Mouse (Mus musculus) embryo, embryonic 11 days (tissue): Measurements from ENCODE around the gene Zp1.

Source experiments
- DNase-seq: peaks from one replicate; pipeline ENCODE4 v3.0.0-alpha.2; 2015

Gene Zp1

DNA sequence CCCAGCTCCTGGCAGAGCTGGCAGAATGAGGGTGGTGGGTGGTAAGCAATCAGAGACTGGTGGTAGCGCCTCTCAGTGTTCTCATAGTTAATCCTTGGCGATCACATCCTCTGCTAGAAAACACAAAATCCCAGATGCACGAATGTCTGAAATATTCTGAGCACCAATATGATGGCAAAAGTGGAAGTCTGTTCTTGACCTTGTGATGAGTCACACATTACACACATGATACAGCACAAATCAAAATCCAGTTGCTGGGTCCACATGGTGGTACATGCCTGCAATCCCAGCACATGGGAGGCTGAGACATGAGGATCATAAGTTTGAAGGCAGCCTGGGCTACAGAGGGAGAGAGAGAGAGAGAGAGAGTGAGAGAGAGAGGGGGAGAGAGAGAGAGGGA, 626 bp upstream of the Zp1 start:
- DNase-seq = no peak

DNA sequence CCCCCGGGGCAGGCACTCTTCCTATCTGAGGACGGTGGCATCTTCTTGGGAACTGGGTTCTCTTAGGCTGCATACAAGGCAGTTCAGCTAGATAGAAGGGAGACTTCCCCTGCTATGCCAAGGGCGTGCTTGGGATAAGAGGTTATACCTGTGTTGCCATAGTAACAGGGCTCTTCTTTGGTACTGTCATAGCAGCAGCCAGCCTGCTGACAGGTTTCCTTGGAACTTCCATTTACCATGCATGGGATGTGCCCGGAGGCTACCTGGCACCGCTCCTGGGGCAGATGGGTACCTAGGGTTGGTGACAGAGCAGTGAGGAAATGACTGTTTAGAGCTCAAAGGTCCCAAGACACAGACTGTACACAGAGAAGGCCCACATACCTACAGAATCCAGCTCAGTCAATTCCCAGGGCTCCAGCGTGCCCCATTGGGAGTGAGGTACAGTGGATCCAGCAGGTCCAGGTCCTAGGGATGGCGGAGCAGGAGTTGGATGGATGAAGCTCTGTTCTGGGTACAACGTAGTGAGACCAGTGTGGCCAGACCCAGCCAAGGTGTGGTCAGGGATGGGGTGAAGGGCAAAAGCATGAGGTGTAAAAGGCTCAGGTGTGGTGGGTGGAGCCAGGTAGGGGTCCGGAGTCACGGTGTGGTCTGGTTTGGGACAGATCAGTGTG, 2.0 kb downstream of the Zp1 start:
- no peak for DNase-seq

DNA sequence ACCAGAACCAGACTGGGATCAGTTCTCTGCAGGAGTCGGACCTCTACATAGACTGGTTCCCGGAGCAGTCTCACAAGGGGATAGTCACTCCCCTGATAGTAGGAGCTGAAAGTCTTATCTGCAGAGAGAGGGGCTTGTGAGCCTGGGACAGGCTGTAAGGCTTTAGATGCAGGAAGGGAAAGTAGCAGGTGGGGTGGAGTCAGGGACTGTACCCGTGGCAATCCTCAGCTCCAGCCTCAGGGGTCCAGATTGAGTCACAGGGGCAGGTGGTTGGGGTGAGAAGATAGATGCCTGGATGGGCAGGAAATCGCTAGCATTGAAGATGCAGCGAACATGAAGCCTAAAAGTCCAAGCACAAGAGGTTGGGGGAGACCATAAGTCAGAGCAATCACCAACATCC, 3.9 kb downstream of the Zp1 start:
- DNase-seq = no peak

DNA sequence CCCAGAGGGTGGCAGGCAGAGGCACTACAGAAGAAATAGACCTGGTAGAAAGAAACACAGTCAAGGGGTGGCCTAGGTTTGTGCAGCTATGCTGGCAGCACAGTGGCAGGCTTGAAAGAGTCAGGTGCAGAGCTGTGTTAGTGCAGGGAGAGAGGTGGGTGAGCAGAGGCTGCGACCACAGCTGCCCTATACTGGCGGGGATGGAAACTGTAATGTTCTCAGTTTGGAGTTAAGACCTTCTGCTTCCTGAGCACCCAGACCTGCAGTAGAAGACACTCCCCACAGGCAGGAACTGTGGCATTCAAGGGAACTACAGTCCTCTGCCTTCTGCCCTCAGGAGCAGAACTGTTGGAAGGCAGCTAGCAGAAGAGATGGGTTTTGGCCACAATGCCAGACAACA, 5.6 kb downstream of the Zp1 start:
- no peak for DNase-seq

DNA sequence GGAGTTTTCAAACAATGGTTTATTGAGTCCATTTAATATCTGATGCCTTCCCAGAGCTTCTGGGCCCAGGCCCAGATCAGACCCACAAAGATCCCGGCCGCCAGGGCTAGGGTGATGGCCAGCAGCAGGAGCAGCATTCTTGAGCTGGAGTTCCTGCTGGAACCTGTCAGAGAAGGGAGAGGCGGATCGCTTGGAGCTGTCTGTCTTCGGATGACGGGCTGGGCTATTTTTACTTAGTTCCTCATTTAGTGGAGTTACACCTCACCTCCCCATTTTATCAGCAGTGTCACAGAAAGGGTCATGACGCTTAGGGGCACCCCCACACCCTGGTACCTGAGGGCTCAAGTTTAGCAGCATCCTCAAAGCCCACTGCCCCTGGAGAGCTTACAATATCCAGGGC, 6.1 kb downstream of the Zp1 start:
- no peak for DNase-seq

DNA sequence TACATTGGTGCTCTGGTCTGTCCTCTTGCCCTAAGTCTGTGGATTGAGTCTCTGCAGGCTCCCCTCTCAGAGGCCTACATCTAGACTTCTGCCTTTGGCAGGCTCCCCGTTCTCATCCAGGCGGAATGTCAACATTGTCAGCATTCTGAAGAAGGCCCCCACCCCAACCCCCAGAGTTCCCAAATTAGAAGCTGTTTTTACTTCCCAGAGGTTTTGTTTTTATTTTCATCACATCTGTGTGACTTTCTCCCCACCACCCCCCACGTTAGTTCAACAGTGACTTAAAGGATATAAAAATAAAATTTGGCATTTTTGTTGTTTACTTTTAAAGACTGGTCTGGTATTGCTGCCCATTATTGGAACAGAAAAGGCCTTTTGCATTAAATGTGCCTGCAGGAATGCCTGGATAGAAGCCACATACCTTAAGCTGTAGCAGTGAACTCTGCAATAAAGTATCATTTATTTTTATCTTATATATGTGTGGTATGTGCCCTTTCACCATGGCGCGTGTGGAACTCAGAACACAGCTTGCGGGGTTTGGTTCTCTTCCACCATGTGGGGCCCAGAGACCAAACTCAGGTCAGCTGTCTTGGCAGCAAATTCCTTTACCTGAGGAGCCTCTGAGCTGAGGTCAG, 11.2 kb downstream of the Zp1 start:
- no peak for DNase-seq

DNA sequence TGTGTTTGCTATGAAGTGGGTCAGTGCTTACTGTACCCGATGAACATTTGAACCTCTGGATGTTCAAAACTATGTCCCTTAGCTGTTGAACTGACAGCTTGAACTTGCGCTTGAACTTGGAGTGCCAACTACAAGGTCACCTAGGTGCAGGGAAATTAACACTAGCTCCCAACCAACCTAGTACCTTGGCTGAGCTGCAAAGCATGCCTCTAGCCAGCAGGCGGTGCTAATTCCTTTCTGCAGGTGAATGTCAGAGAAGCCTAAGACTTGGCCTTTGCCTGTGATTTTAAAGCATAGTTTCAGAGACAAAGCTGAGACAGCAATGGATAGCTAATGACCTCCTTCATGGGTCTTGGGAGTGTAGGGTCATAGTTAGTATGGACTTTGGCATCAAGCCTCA, 12.5 kb downstream of the Zp1 start:
- peak; percentile 68 for DNase-seq

DNA sequence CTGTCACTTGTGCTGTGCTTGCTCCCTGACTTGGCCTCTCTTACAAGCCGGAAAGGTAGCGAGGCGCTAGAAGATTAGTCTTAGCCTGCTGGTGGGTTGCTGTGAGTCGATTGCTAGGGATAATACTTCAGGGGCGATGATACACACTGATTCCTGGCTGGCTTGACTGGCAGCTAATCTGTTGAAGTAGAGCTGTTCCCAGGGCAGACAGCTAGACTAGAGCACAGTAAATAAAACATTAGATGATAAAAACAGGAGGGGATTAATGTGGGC, 14.8 kb downstream of the Zp1 start:
- DNase-seq = no peak

DNA sequence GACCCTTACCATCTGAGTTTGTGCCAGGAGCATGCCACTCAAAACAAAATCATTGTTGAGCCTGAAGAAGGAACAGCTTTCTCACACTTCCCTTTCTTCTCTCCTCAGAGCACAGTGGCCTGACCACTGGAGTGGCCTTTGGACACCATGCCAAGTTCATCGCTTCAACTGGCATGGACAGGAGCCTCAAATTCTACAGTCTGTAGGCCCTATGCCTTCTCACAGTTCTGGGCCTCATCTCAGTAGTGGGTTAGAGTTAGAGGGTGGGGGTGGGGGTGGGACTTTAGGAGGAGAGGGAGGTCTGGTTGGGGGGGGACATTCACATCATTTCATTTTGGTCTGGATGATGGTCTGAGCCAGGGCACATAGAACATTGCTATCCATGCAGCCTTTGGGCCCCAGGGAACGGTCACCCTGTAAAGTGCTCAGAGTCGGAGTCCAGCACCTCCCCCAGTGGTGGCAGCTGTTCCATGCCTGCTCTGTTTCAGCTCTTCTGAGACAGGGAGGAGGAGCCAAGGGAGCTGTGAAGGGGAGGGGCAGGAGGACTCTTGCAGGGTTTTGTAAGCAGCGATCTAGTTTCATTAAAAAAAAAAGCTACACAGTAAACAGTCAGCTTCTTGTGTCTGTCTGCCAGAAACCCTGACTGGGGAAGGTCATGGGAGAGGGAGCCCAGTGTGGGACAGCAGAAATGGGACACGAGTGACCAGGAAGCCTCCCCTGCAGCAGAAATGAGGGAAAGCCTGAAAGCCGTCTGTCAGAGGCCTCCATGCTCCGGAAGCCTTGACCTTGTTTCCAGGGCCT, 15.3 kb downstream of the Zp1 start:
- no peak for DNase-seq

DNA sequence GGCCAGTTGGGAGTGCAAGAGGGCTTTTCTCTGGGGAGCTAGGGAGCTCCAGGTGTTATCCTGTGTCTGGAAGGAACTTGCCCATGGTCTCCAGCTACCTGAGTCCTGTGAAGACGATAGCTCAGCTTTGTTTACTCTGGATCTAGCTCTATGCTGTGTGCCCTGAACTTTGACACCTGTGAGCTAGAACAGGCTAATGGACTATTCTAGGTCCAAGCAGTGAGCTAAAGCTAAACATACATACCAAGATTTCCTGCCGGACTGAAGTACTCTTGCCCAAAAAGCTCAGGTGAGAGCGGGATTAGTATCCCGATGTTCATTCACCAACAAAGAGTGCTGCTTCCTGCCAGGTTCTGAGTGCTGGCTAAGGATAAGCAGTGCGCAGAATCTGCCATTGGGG, 15.9 kb downstream of the Zp1 start:
- DNase-seq = no peak

DNA sequence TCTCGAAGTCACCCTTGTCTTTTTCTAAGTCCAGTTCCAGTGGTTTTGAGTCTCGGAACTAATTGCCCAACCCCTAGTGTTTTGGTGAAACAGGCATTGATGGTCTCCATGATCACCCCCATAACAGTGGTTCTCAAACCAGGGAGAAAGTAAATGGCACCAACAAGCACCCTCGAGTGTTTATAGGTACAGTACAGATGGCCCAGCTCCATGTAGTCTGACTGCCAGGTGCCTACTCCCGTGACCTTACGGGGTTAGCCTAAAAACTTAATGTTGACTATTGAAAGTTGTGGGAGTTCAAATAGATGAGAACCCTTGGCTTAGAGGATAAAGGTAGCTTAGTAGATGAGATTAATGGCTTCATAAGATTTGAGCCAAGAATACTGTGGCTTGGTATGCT, 19.4 kb downstream of the Zp1 start:
- no peak for DNase-seq

DNA sequence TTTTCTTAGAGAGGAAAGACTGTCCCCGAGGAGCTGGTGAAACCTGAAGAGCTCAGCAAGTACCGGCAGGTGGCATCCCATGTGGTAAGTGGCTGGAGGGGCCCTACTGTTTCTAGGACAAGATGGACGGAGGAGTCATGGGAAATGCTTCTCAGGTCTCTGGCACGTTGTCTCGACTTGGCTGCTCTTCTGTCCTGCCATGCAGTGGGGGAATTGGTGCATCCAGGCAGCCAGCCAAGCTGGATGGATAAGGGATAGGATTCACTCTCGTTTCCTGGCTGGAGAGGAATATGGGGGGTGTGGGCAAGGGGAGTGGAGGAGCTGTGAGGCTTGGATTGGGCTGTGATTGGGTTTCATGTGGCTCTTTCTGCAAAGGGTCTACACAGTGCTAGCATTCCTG, 20.1 kb downstream of the Zp1 start:
- DNase-seq = no peak

DNA sequence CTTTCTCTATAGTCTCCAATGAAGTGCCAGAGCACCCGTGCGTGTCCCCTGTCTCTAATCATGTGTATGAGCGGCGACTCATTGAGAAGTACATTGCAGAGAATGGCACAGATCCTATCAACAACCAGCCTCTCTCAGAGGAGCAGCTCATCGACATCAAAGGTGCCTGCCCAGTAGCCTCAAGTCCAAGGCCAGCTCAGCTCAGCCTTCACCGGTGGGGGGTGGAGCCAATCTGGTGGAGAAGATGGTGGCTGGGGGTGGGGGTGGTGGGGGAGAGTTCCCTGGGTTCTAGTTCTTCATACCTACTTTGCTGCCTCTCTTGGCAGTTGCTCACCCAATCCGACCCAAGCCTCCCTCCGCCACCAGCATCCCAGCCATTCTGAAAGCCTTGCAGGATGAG, 22.9 kb downstream of the Zp1 start:
- no peak for DNase-seq

DNA sequence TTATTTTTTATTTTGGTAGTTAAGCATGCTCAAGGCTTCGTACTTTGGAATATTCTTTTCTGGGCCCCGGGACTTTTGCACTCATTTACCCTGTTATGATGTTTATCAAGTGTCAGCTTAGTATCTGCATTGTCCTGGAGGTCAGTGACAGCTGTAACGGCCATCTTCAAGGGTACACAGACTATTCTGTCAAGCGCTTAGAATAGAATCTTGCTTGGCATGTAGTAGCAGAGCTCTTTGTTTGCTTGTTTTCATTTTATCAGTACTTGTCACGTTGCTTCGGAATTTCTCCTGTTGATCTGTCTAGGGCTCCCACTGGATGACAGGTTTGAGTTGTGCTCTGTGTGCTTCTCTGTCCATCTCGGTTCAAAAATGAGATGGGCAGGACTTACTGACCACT, 23.6 kb downstream of the Zp1 start:
- DNase-seq = no peak

DNA sequence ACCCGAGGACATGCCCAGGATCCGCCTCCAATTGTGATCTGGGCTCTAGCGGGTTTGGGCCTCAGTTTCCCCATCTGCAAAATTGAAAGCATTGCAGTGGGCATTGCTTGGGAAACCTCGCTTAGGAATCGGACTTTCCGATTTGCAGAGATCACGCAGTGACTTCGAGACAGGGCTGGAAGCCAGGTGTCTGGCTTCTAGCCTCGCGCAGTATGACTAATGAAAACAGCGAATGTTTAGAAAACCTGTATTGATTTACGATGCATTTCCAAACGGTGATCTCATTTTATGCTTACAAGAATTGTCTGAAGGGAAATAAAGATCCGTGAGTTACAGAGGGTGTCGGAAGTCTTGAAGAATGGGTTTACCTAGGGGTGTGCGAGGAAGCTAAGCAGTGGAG, 24.7 kb downstream of the Zp1 start:
- DNase-seq = no peak

DNA sequence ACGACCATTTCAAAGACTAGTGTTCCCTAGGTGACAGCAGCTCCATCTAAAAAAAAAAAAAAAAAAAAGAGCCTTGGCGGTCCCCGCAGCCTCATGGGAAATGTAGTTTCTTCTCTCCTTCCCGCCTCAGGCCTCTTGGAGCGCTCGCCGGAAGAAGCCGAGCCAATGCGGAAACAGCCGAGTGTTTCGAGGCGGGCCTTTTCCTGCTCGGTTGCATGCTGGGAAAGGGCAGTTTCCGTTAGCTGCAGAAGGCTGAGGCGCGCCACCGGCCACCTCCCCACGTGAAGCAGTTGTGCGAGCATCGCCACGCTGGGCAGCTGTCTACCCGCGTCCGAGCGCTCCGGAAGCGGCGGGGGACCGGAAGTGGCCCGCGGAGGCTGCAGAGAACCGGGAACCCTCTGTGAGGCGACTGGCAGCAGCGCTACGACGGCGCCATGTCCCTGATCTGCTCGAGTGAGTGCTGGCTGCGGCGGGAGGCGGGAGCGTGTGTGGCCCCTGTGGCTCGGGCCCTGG, 25.4 kb downstream of the Zp1 start, which contains the start of gene Prpf19:
Gene Prpf19 (plus strand): TSS at position 216 of the 513 bp plus-strand sequence.
- peak; percentile 99 for DNase-seq

DNA sequence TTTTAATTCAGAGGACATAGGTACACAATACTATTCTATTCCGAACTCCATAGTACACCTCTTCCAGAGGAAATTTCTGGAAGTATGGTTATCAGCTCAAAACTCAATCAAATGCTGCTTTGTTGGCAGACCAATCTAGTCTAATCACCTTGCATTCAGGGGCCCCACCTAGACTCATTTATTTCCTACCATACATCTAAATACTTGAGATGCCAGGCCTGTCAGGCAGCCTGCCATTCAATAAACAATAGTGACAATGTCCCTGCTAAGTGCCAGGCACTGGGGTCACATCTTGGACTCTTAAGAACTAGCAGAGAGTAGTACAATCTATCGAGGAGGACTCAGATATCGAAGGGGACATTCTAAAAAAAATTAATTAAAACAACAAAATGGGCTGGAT, 28.2 kb downstream of the Zp1 start:
- no peak for DNase-seq

DNA sequence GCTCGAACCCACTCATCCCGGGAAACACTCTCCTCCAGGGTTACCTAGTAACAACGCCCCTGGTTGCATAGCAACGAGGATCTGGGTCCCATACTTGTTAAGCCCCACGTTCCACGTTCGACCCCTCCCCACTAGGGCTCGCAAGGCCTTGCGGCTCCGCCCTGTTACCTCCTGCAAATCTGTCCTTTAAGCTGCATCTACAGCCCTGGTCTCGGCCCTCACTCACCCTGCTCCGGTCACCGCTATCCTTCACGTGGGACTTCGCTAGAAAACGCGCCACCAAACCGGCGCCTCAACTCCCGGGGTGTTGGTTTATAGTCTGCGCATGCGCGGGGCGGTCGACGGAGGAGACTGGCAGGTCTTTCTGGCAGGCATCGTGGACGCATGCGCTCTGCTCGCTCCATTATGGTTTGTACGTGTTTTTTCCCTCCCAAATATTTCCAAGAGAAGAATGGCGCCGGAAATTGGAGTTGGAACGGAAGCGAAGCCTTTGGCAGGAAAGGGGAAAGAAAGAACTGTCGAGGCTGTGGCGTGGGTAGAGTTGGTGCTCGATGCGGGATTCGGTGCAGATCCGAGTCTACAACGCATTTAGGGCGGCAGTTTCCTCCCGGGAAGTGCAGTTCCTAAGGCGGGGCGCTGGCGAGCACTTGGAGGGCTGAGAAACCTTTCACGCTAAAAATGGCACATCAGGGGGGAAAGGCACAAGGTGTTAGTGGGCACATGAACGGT, 38.8 kb downstream of the Zp1 start, which contains the start of gene Tmem109:
Gene Tmem109 (minus strand): TSS at position 576 of the 729 bp plus-strand sequence.
- DNase-seq = peak; percentile 97

DNA sequence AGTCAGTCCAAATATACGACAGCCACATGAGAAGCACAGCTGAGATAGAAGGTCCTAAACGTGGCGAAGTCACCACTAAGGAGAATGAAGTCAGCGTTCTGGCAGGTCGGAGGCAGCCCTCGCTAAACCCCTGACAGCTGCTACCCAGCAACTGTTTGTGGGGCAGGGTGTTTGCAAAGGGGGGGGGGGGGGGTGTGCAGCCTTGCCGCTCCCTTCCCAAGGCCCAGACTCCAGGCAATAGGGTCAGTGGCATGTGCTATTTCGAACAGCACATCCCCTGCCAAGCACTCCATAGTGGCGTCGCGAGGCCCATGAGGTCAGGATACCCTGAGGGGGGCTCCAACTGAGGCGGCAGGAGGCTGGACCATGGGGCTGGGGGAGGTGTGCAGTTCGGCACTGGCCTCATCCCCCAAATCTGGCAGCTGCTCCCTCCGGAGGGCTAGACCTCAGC, 39.4 kb downstream of the Zp1 start:
- no peak for DNase-seq

DNA sequence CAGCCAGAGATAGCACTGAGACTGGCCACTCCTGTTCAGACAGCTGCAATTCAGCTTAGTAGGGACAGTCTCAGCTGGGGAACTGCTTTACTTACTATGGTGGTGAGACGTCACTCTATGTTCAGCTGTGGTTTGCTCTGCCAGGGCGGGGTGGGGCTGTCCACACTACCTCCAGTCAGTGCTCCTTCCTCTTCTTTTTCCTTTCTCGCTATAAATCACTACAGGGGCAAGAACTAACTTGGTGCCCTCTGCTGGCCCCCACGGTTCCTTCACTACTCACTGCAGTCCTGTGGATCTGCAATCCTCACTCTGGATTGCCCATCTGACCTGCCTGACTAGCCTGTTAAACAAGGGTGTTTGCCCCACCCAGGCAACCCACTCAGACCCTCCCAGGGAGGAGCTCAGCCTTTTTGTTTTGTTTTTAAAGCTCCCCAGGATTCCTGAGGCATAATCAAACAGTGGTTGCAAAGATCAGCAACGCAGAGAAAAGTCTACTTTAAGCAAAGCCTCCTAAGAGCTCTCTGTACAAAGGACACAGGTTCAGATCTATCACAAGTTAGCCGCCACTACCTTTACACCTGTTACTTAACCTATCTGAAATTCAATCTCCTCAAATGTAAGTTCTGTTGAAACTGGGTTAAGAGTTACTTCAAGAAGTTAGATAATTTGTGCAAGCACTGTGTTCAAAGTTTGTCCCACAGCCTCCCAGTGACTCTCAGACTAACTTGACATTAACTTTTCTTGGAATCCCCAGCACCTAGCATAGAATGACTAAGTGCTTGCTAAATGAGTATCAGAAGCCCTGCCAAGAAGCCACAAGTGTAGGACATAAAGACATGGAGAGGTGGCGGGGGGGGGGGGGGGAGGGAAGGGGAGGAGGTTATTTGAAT, 40.1 kb downstream of the Zp1 start:
- no peak for DNase-seq

DNA sequence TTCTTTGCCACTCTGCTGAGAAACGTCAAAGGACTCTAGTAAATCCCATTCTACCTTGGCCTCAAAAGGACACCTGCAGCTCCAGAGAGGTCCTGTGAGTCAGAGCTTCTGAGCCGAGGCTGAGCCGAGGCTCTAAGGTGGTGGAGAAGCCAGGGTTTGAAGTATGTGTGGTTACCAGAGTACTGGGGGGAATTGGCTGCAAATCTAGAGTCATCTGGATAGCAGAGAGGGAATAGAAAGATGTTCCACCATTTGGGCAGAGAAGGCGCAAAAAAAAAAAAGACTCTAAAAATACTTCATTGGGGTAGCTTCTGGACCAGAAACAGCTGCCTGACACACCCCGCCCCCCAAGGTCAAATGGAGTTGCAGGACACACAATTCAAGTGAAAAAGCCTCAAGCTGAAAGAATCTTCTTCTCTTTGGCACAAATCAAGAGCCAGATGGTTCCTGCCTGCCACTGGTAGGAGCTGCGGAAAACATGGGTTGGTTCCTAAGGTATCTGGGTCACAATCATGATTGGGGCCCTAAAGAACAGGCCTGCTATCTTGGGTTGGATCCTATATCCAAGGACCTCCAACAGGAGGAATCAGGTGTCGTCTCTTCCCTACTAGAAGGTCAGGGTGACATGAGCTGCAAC, 42.1 kb downstream of the Zp1 start:
- DNase-seq = no peak
